Mouse (Mus musculus): Measurements from ENCODE around the gene Ccdc134. TPM values are rescaled to one million over a fixed set of nuclear protein-coding genes. Genes with fewer than 3 reads are reported as not detected.

Ccdc134 gene
- polyA plus RNA-seq, 1 experiment from 2014 or later: 27.0 TPM

Other genes starting within 250 kb of the Ccdc134 start
- 59.3 and 61.3 TPM in 2 replicates for gene Polr3h, start 201.7 kb upstream of the Ccdc134 start, polyA plus RNA-seq (2016; fragmentation: Nextera tagmentation; extraction: Ambion mirVana)
- 12.8 and 15.9 TPM in 2 replicates for gene Csdc2, start 191.2 kb upstream of the Ccdc134 start, polyA plus RNA-seq (2016; fragmentation: Nextera tagmentation; extraction: Ambion mirVana)
- gene Pmm1, start 167.0 kb upstream of the Ccdc134 start, polyA plus RNA-seq (2016; fragmentation: Nextera tagmentation; extraction: Ambion mirVana): 25.5 and 26.0 TPM in 2 replicates
- gene 1700029P11Rik, start 147.4 kb upstream of the Ccdc134 start, polyA plus RNA-seq (2016; fragmentation: Nextera tagmentation; extraction: Ambion mirVana): not detected in 2 replicates
- 85.8 and 88.3 TPM in 2 replicates for gene Xrcc6, start 140.1 kb upstream of the Ccdc134 start, polyA plus RNA-seq (2016; fragmentation: Nextera tagmentation; extraction: Ambion mirVana)
- 31.6 and 34.0 TPM in 2 replicates for gene Desi1, start 94.1 kb upstream of the Ccdc134 start, polyA plus RNA-seq (2016; fragmentation: Nextera tagmentation; extraction: Ambion mirVana)
- gene Snu13, start 80.3 kb upstream of the Ccdc134 start, polyA plus RNA-seq (2016; fragmentation: Nextera tagmentation; extraction: Ambion mirVana): 255 and 260 TPM in 2 replicates
- gene 4930407I10Rik, start 68.8 kb upstream of the Ccdc134 start, polyA plus RNA-seq (2016; fragmentation: Nextera tagmentation; extraction: Ambion mirVana): 0.04 TPM in 1 of 2 replicates, not detected in the other
- 0.09 and 0.10 TPM in 2 replicates for gene Mei1, start 57.9 kb upstream of the Ccdc134 start, polyA plus RNA-seq (2016; fragmentation: Nextera tagmentation; extraction: Ambion mirVana)
- 200 and 202 TPM in 2 replicates for gene Srebf2, start 19.3 kb downstream of the Ccdc134 start, polyA plus RNA-seq (2016; fragmentation: Nextera tagmentation; extraction: Ambion mirVana)
- 0.75 and 0.79 TPM in 2 replicates for gene Shisa8, start 84.9 kb downstream of the Ccdc134 start, polyA plus RNA-seq (2016; fragmentation: Nextera tagmentation; extraction: Ambion mirVana)
- 0.13 and 0.23 TPM in 2 replicates for gene Tnfrsf13c, start 96.4 kb downstream of the Ccdc134 start, polyA plus RNA-seq (2016; fragmentation: Nextera tagmentation; extraction: Ambion mirVana)
- 68.8 and 71.0 TPM in 2 replicates for gene Cenpm, start 116.8 kb downstream of the Ccdc134 start, polyA plus RNA-seq (2016; fragmentation: Nextera tagmentation; extraction: Ambion mirVana)
- 0.29 TPM in 1 of 2 replicates, not detected in the other for gene 1500009C09Rik, start 124.5 kb downstream of the Ccdc134 start, polyA plus RNA-seq (2016; fragmentation: Nextera tagmentation; extraction: Ambion mirVana)
- 59.9 and 66.0 TPM in 2 replicates for gene Sept3, start 147.0 kb downstream of the Ccdc134 start, polyA plus RNA-seq (2016; fragmentation: Nextera tagmentation; extraction: Ambion mirVana)
- 0.12 TPM in 1 of 2 replicates, not detected in the other for gene Wbp2nl, start 171.0 kb downstream of the Ccdc134 start, polyA plus RNA-seq (2016; fragmentation: Nextera tagmentation; extraction: Ambion mirVana)
- 36.8 and 38.1 TPM in 2 replicates for gene Naga, start 211.0 kb downstream of the Ccdc134 start, polyA plus RNA-seq (2016; fragmentation: Nextera tagmentation; extraction: Ambion mirVana)
- gene Pheta2, start 211.0 kb downstream of the Ccdc134 start, polyA plus RNA-seq (2016; fragmentation: Nextera tagmentation; extraction: Ambion mirVana): 10.3 and 11.2 TPM in 2 replicates
- 227 and 245 TPM in 2 replicates for gene Smdt1, start 211.0 kb downstream of the Ccdc134 start, polyA plus RNA-seq (2016; fragmentation: Nextera tagmentation; extraction: Ambion mirVana)
- 281 and 295 TPM in 2 replicates for gene Ndufa6, start 226.4 kb downstream of the Ccdc134 start, polyA plus RNA-seq (2016; fragmentation: Nextera tagmentation; extraction: Ambion mirVana)